Mouse (Mus musculus): ENCODE measurements around the gene Cluap1. TPM values are rescaled to one million over a fixed set of nuclear protein-coding genes. Genes with fewer than 3 reads are reported as not detected.

Cluap1 gene
- total RNA-seq (2012; rRNA removed) (26.3 and 28.9 TPM in 2 replicates), polyA plus RNA-seq (2012; ENCODE audit: insufficient read depth in 1 of 2, insufficient read length in 2 of 2, low read depth in 1 of 2, low replicate concordance in 2 of 2, missing spikeins in 1 of 2) (10 to 100 TPM in 1 of 2 experiments, not detected in 1; 30.7 TPM)

- Histone ChIP-seq H3K9ac (ENCODE audit: control insufficient read depth, low read depth, low read length, poor library complexity, severe bottlenecking) (peak within 1 kb of the TSS; percentile 87), H3K9me3 (replicated peaks; ENCODE audit: insufficient read depth, low read length) (no peaks in the 10 kb centered on the region), H3K4me1 (ENCODE audit: control insufficient read depth in 1 of 2, insufficient read depth in 2 of 2, low read length in 2 of 2) (peaks cover 0 to 3% of the 10 kb centered on the region in 2 experiments; a peak in 1 of 4 replicates), H3K79me2 (ENCODE audit: control insufficient read depth, insufficient read depth, low read length, poor library complexity) (peaks cover 13% of the 10 kb centered on the region), H3K36me3 (ENCODE audit: control insufficient read depth in 1 of 2, insufficient read depth in 2 of 2, low read length in 2 of 2) (peaks cover 5 to 10% of the 10 kb centered on the region in 2 experiments), H3K27me3 (ENCODE audit: control insufficient read depth in 1 of 2, insufficient read depth in 2 of 2, low read length in 2 of 2) (no peaks in the 10 kb centered on the region), H3K4me3 (ENCODE audit: control insufficient read depth in 1 of 2, insufficient read depth in 1 of 2, low read depth in 2 of 2, low read length in 2 of 2) (peak within 1 kb of the TSS; percentile 75 to 94), H3K27ac (ENCODE audit: control insufficient read depth, low read depth, low read length) (peak within 1 kb of the TSS; percentile 97)
- peak; percentile 96 for DNase-seq (ENCODE audit: low read depth, low spot score)
- TF ChIP-seq ZKSCAN1 (IDR thresholded peaks at IDR 0.05; ENCODE audit: low read depth, low read length) (no peak), NELFE (IDR thresholded peaks at IDR 0.05; ENCODE audit: low read depth, low read length) (peak; percentile 60), GATA1 (IDR thresholded peaks at IDR 0.05; ENCODE audit: low read depth, low read length) (no peak), CHD2 (IDR thresholded peaks at IDR 0.05; ENCODE audit: low read length) (no peak), RAD21 (IDR thresholded peaks at IDR 0.05; ENCODE audit: low read depth, low read length) (peak; percentile 37), POLR2AphosphoS2 (IDR thresholded peaks at IDR 0.05; ENCODE audit: low read length) (peak; percentile 73; the same call in 1 of the 2 replicates), POLR2AphosphoS5 (IDR thresholded peaks at IDR 0.05; ENCODE audit: borderline replicate concordance, low read depth, low read length) (no peak), GABPA (IDR thresholded peaks at IDR 0.05; ENCODE audit: low read depth, low read length) (no peak), MEF2A (IDR thresholded peaks at IDR 0.05; ENCODE audit: extremely low read depth, insufficient replicate concordance, low read depth, low read length, poor library complexity, severe bottlenecking) (no peak), MAZ (IDR thresholded peaks at IDR 0.05; ENCODE audit: low read depth, low read length) (no peak), EP300 (IDR thresholded peaks at IDR 0.05; ENCODE audit: low read depth in 1 of 2, low read length in 2 of 2) (no peak), ZMIZ1 (IDR thresholded peaks at IDR 0.05; ENCODE audit: low read depth, low read length) (peak; percentile 46; the same call in 1 of the 2 replicates), KAT2A (conservative IDR thresholded peaks at IDR 0.05; ENCODE audit: low read depth, low read length) (no peak; the same call in 1 of the 2 replicates), TAL1 (IDR thresholded peaks at IDR 0.05; ENCODE audit: low read length) (no peak), ELF1 (IDR thresholded peaks at IDR 0.05; ENCODE audit: low read depth, low read length) (peak; percentile 74; the same call in 1 of the 2 replicates), SIN3A (IDR thresholded peaks at IDR 0.05; ENCODE audit: low read length) (peak; percentile 96), SMC3 (IDR thresholded peaks at IDR 0.05; ENCODE audit: low read depth, low read length) (peak; percentile 27; the same call in 1 of the 2 replicates), TBP (IDR thresholded peaks at IDR 0.05; ENCODE audit: low read depth, low read length) (peak; percentile 92), TCF12 (IDR thresholded peaks at IDR 0.05; ENCODE audit: low read depth, low read length) (0 out of 2 replicates have a peak, but pooled peaks have one; percentile 53), JUND (IDR thresholded peaks at IDR 0.05; ENCODE audit: low read depth, low read length) (no peak), NRF1 (IDR thresholded peaks at IDR 0.05; ENCODE audit: insufficient read depth, low read depth, low read length, poor library complexity, severe bottlenecking) (peak; percentile 77), USF1 (IDR thresholded peaks at IDR 0.05; ENCODE audit: low read depth, low read length) (no peak), MAX (IDR thresholded peaks at IDR 0.05; ENCODE audit: low read length) (no peak), MYB (IDR thresholded peaks at IDR 0.05; ENCODE audit: low read depth, low read length) (no peak), POLR2A (IDR thresholded peaks at IDR 0.05; ENCODE audit: control insufficient read depth in 1 of 2, insufficient read depth in 1 of 2, low read depth in 1 of 2, low read length in 2 of 2, poor library complexity in 1 of 2) (peak; percentile 46 to 66; a peak in 3 of 4 replicates), ZC3H11A (IDR thresholded peaks at IDR 0.05; ENCODE audit: low read depth, low read length) (no peak; the same call in 1 of the 2 replicates), UBTF (IDR thresholded peaks at IDR 0.05; ENCODE audit: borderline replicate concordance, insufficient read depth, low read depth, low read length) (no peak), CTCF (IDR thresholded peaks at IDR 0.05 in 2 of 3, conservative IDR thresholded peaks at IDR 0.05 in 1 of 3; ENCODE audit: control insufficient read depth in 1 of 3, insufficient read depth in 1 of 3, low read depth in 2 of 3, low read length in 3 of 3, poor library complexity in 1 of 3, severe bottlenecking in 1 of 3) (peak; percentile 61 to 78 (median 62)), MYC (IDR thresholded peaks at IDR 0.05; ENCODE audit: low read depth, low read length) (peak; percentile 76), USF2 (IDR thresholded peaks at IDR 0.05; ENCODE audit: borderline replicate concordance in 1 of 2, insufficient read depth in 1 of 2, low read depth in 1 of 2, low read length in 2 of 2) (no peak), ZNF384 (IDR thresholded peaks at IDR 0.05; ENCODE audit: low read depth, low read length) (no peak), MAFK (IDR thresholded peaks at IDR 0.05; ENCODE audit: borderline replicate concordance, low read depth, low read length) (no peak), ETS1 (IDR thresholded peaks at IDR 0.05; ENCODE audit: low read depth, low read length) (peak; percentile 24; the same call in 1 of the 2 replicates), E2F4 (IDR thresholded peaks at IDR 0.05; ENCODE audit: borderline replicate concordance, low read depth, low read length) (peak; percentile 66), MXI1 (IDR thresholded peaks at IDR 0.05; ENCODE audit: low read depth, low read length) (peak; percentile 84), BHLHE40 (IDR thresholded peaks at IDR 0.05; ENCODE audit: borderline replicate concordance, low read depth, low read length) (no peak)
Observed at GRCm38 (mm10) chr16:3908537-3909111, at the start of gene Cluap1, which contains the start of gene 1700037C18Rik. Cluap1 (plus strand) TSS chr16:3908801. 1700037C18Rik (minus strand) TSS chr16:3908689.

All from MEL (cell line).